Mouse (Mus musculus): ENCODE measurements at regions not wholly inside any gene's neighbourhood (a gene's known extent, or its start where the extent isn't known, plus 50 kb on each side); places are given as distances from the start of the nearest gene placed in this dataset.

DNA sequence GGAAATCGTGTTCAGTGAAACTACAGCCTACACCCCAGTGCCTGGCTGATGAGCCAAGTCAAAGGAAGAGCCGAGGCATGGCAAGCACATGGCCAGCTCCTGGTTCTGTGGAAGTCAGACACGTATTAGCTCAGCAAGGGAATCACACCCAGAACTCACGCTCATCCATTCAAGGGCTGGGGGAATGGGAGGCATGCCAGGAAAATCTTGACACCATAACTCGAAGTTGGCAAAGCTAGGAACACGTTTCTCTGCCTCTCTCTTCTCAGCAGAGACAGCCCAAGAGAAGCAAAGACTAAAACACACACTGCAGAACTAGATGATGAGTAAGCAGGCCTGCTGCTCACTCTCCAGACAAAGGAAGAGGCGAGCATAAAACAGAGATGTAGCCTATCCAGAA lies 53.5 kb upstream of the Ypel5 start:
- Histone ChIP-seq H3K27me3 (replicated peaks; ENCODE audit: control insufficient read depth, insufficient read depth, low read length) (no peaks in the 10 kb centered on the region), H3K9me3 (ENCODE audit: control insufficient read depth, low read length) (no peaks in the 10 kb centered on the region), H3K9ac (replicated peaks; ENCODE audit: low read depth, low read length) (no peak overlapping the region), H3K27ac (ENCODE audit: low read length) (no peak overlapping the region), H3K4me1 (replicated peaks; ENCODE audit: control insufficient read depth, insufficient read depth, low read length) (no peaks in the 10 kb centered on the region), H3K36me3 (ENCODE audit: control insufficient read depth, insufficient read depth) (no peaks in the 10 kb centered on the region), H3K4me2 (ENCODE audit: low read length) (no peak overlapping the region), H3K4me3 (replicated peaks; ENCODE audit: low read length) (no peak overlapping the region)
- peak; percentile 51 for ATAC-seq
- WGBS: 50% methylated on average over 7 of the region's 7 CpGs

DNA sequence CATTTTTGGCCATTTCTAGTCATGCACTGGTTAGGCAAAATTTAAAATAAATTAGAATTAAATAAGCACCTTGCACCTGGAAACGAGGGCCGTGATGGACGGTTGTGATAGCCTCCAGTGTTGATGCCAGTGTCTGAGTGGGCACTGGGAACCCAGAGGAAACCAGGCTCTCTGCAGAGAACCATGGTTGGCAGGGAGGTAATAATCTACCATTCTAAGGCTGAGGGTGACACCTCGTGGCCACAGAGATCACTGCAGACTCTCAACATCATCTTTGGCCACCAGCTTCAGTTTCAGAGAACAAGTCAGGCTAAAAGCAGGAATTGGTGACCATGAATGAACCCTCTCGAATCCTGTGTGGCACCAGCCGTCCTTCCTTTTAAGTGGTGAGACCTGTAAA lies 54.5 kb upstream of the Ypel5 start:
- Histone ChIP-seq H3K27me3 (replicated peaks; ENCODE audit: control insufficient read depth, insufficient read depth, low read length) (no peaks in the 10 kb centered on the region), H3K4me1 (replicated peaks; ENCODE audit: control insufficient read depth, insufficient read depth, low read length) (no peaks in the 10 kb centered on the region), H3K27ac (ENCODE audit: low read length) (no peak overlapping the region), H3K9ac (replicated peaks; ENCODE audit: low read depth, low read length) (no peak overlapping the region), H3K4me3 (replicated peaks; ENCODE audit: low read length) (no peak overlapping the region), H3K36me3 (ENCODE audit: control insufficient read depth, insufficient read depth) (no peaks in the 10 kb centered on the region), H3K9me3 (ENCODE audit: control insufficient read depth, low read length) (no peaks in the 10 kb centered on the region), H3K4me2 (ENCODE audit: low read length) (no peak overlapping the region)
- 21% methylated on average over 6 of the region's 6 CpGs for WGBS
- ATAC-seq: peak; percentile 88

DNA sequence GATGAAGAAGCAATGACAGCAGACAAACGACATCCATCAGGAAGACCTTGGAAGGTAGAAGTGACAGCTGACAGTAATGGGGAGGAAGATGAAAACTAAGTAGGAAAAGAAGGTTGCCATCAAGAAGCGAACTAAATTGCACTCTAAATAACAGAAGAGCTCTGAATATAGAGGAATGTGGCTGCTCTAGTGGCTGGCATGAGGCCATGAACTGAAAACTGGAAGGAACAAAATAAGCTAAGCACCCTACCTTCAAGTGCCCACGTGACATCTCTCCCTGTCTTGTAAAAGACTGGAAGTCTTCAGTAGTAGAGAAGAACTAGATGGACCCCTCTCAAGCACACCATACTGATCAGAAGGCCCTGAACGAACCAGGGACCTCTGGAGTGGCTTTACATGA lies 68.0 kb upstream of the Ypel5 start:
- no peak overlapping the region for H3K4me3 ChIP-seq (replicated peaks; ENCODE audit: low read length)
- no peak overlapping the region for H3K27ac ChIP-seq (ENCODE audit: low read length)
- no peaks in the 10 kb centered on the region for H3K27me3 ChIP-seq (replicated peaks; ENCODE audit: control insufficient read depth, insufficient read depth, low read length)
- no peak for ATAC-seq
- no peak overlapping the region for H3K9ac ChIP-seq (replicated peaks; ENCODE audit: low read depth, low read length)
- 66% methylated on average over 4 of the region's 4 CpGs for WGBS
- no peaks in the 10 kb centered on the region for H3K9me3 ChIP-seq (ENCODE audit: control insufficient read depth, low read length)
- no peaks in the 10 kb centered on the region for H3K4me1 ChIP-seq (replicated peaks; ENCODE audit: control insufficient read depth, insufficient read depth, low read length)
- no peak overlapping the region for H3K4me2 ChIP-seq (ENCODE audit: low read length)
- no peaks in the 10 kb centered on the region for H3K36me3 ChIP-seq (ENCODE audit: control insufficient read depth, insufficient read depth)

DNA sequence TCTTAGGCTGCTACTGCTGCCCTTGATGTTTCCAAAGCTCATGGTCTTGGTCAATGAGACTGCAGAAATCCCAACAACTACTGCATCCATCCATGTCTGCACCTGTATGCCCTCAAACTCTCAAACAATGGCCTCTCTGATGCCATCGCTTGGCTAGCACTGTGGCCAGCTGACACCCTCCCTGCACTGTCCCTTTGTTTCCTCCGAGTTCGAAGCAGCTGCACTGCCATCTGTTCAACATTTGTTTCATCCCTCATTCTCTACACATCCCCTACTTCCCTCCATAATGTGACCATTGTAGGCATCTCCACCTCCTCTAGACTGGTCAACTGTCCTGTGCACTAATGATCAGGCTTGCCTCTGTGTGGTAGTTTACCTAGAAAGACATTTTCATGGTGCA lies 75.3 kb upstream of the Ypel5 start:
- WGBS: 64% methylated on average over 3 of the region's 3 CpGs
- no peak overlapping the region for H3K9ac ChIP-seq (replicated peaks; ENCODE audit: low read depth, low read length)
- no peak overlapping the region for H3K27ac ChIP-seq (ENCODE audit: low read length)
- no peak overlapping the region for H3K4me2 ChIP-seq (ENCODE audit: low read length)
- no peaks in the 10 kb centered on the region for H3K36me3 ChIP-seq (ENCODE audit: control insufficient read depth, insufficient read depth)
- no peaks in the 10 kb centered on the region for H3K27me3 ChIP-seq (replicated peaks; ENCODE audit: control insufficient read depth, insufficient read depth, low read length)
- ATAC-seq: no peak; the same call in 1 of the 2 replicates
- no peak overlapping the region for H3K4me3 ChIP-seq (replicated peaks; ENCODE audit: low read length)
- no peaks in the 10 kb centered on the region for H3K4me1 ChIP-seq (replicated peaks; ENCODE audit: control insufficient read depth, insufficient read depth, low read length)
- H3K9me3 ChIP-seq (ENCODE audit: control insufficient read depth, low read length): no peaks in the 10 kb centered on the region

DNA sequence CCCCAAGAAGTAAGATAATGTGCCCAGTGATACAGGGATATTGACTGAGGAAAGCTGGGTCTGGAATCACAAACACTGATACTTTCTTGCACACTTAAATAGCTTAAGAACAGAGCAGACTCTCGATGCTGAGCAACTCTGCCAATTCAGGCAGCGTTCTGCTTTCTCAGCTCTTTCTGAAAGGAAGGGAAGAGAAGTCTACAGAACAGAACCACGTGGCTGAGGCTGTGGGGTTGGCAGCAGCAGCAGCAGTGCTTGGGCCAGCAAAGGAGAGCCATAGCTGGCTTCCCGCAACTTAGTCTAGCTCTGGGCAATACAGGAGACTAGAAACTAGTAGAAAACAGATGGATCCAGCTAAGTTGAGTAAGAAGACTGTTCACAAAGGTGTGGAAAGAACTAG lies 89.8 kb upstream of the Ypel5 start:
- H3K27me3 ChIP-seq (replicated peaks; ENCODE audit: control insufficient read depth, insufficient read depth, low read length): no peaks in the 10 kb centered on the region
- no peak for ATAC-seq
- no peak overlapping the region for H3K4me2 ChIP-seq (ENCODE audit: low read length)
- no peak overlapping the region for H3K9ac ChIP-seq (replicated peaks; ENCODE audit: low read depth, low read length)
- H3K27ac ChIP-seq (ENCODE audit: low read length): no peak overlapping the region
- WGBS: 57% methylated on average over 4 of the region's 4 CpGs
- no peaks in the 10 kb centered on the region for H3K36me3 ChIP-seq (ENCODE audit: control insufficient read depth, insufficient read depth)
- no peaks in the 10 kb centered on the region for H3K9me3 ChIP-seq (ENCODE audit: control insufficient read depth, low read length)
- H3K4me3 ChIP-seq (replicated peaks; ENCODE audit: low read length): no peak overlapping the region
- H3K4me1 ChIP-seq (replicated peaks; ENCODE audit: control insufficient read depth, insufficient read depth, low read length): no peaks in the 10 kb centered on the region

DNA sequence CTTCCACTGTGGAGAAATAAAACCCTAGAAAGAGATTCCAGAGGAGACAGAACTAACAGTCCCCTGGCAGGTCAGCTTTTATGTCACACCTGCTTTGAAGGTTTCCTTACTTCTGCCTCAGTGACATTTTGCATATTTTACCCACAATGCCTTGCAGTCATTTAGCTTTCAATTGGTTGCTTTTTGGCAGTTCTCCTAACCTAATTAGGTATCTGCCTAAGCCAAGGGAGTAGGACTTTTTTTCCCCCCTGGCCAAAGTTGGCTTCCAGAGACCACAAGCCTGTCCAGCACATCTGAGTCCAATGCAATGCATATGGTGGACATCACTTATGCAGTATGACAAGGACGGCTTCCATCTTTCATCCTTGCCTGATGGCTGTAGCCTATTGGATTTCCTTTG lies 103.2 kb upstream of the Ypel5 start:
- 80% methylated on average over 1 of the region's 1 CpGs for WGBS
- H3K4me2 ChIP-seq (ENCODE audit: low read length): no peak overlapping the region

DNA sequence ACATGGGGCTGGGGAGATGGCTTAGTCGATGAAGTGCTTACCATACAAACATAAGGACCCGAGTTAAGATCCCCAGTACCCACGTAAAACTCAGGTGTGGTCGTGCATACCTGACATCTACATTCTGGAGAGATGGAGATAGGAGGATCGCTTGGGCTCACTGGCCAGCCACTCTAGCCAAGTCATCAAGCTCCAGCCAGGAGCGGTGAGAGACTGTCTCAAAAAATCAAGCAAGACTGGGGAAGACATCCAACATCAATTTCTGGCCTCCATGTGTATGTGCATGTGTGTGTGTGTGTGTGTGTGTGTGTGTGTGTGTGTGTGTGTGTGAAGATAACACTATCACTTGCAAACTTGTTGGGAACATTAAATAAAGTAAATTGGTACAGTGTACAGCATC lies 104.6 kb upstream of the Ypel5 start:
- WGBS: 91% methylated on average over 6 of the region's 6 CpGs
- Histone ChIP-seq H3K4me1 (replicated peaks; ENCODE audit: control insufficient read depth, insufficient read depth, low read length) (peaks cover 10% of the 10 kb centered on the region), H3K4me3 (replicated peaks; ENCODE audit: low read length) (no peak overlapping the region), H3K27ac (ENCODE audit: low read length) (no peak overlapping the region), H3K4me2 (ENCODE audit: low read length) (no peak overlapping the region), H3K27me3 (replicated peaks; ENCODE audit: control insufficient read depth, insufficient read depth, low read length) (no peaks in the 10 kb centered on the region), H3K9me3 (ENCODE audit: control insufficient read depth, low read length) (no peaks in the 10 kb centered on the region), H3K36me3 (ENCODE audit: control insufficient read depth, insufficient read depth) (no peaks in the 10 kb centered on the region), H3K9ac (replicated peaks; ENCODE audit: low read depth, low read length) (no peak overlapping the region)
- no peak for ATAC-seq

More for the DNA sequence above, 103.2 kb upstream of the Ypel5 start:
- no peaks in the 10 kb centered on the region for H3K9me3 ChIP-seq (ENCODE audit: control insufficient read depth, low read length)
- no peak overlapping the region for H3K9ac ChIP-seq (replicated peaks; ENCODE audit: low read depth, low read length)
- H3K4me3 ChIP-seq (replicated peaks; ENCODE audit: low read length): no peak overlapping the region
- ATAC-seq: no peak
- H3K27me3 ChIP-seq (replicated peaks; ENCODE audit: control insufficient read depth, insufficient read depth, low read length): no peaks in the 10 kb centered on the region
- peaks cover 10% of the 10 kb centered on the region for H3K4me1 ChIP-seq (replicated peaks; ENCODE audit: control insufficient read depth, insufficient read depth, low read length)
- no peaks in the 10 kb centered on the region for H3K36me3 ChIP-seq (ENCODE audit: control insufficient read depth, insufficient read depth)
- H3K27ac ChIP-seq (ENCODE audit: low read length): no peak overlapping the region

DNA sequence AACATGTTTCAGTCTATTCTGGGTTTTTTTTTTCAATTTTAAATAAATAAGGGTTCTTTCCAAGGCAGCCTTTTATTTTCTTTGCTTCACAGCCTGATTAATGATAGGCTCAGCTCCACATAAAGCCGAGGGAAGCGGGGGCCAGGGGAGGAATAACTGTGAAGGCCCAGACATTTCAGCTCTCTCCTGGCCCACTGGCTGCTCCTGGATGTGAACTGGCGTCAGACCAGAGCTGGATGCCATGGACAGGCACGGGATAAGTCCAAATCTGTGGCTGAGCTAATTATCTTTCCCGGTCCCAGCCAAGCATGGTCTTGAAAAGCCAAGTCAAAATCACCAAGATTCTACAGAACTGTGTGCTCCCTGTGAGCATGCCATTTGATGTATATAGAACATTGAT lies 105.1 kb upstream of the Ypel5 start:
- Histone ChIP-seq H3K9me3 (ENCODE audit: control insufficient read depth, low read length) (no peaks in the 10 kb centered on the region), H3K27ac (ENCODE audit: low read length) (no peak overlapping the region), H3K27me3 (replicated peaks; ENCODE audit: control insufficient read depth, insufficient read depth, low read length) (no peaks in the 10 kb centered on the region), H3K4me2 (ENCODE audit: low read length) (no peak overlapping the region), H3K9ac (replicated peaks; ENCODE audit: low read depth, low read length) (no peak overlapping the region), H3K4me3 (replicated peaks; ENCODE audit: low read length) (no peak overlapping the region), H3K36me3 (ENCODE audit: control insufficient read depth, insufficient read depth) (no peaks in the 10 kb centered on the region), H3K4me1 (replicated peaks; ENCODE audit: control insufficient read depth, insufficient read depth, low read length) (peaks cover 10% of the 10 kb centered on the region)
- WGBS: 41% methylated on average over 5 of the region's 5 CpGs
- peak; percentile 81 for ATAC-seq

DNA sequence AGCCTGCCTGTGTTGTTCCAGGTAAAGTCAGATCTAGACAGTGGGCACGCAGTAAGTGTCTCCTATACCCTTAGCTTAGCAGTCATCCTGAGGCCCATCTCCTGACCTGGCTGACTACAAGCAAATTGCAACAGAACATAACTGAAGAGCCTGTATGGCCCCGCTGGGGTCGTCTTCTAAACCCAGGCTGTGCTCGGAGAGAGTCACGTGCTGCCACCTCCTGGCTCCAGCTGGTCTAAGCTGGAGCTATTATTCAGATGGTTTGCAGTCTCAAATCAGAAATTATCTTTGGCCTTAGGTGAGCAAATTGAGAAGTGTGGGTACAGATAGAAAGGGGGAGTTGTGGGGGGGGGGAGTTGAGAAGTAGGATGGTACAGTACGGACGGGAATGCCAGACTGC lies 115.5 kb upstream of the Ypel5 start:
- WGBS: 52% methylated on average over 7 of the region's 7 CpGs
- ATAC-seq: peak; percentile 61
- Histone ChIP-seq H3K36me3 (ENCODE audit: control insufficient read depth, insufficient read depth) (no peaks in the 10 kb centered on the region), H3K9me3 (ENCODE audit: control insufficient read depth, low read length) (no peaks in the 10 kb centered on the region), H3K27me3 (replicated peaks; ENCODE audit: control insufficient read depth, insufficient read depth, low read length) (no peaks in the 10 kb centered on the region), H3K4me2 (ENCODE audit: low read length) (no peak overlapping the region), H3K9ac (replicated peaks; ENCODE audit: low read depth, low read length) (no peak overlapping the region), H3K4me3 (replicated peaks; ENCODE audit: low read length) (no peak overlapping the region), H3K4me1 (replicated peaks; ENCODE audit: control insufficient read depth, insufficient read depth, low read length) (no peaks in the 10 kb centered on the region), H3K27ac (ENCODE audit: low read length) (no peak overlapping the region)

DNA sequence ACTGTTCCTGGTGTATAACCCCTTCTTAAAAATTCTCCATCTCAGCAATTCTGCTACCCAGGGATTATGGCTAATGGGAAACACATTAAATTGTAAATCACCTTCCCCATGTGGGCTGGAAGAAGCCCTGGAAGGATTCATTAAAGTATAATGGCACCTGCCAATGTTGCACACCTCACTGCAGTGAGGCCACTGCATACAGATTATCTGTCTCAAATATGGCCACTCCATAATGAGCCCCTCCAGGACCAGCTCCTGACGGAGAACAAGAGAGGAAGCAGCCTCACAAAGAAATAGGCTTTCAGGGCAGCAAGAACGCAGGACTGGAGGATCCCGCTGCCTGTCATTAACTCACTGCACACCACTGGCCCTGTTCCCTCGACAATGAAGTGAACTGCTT lies 115.2 kb upstream of the Alk start:
- H3K9ac ChIP-seq (replicated peaks; ENCODE audit: low read depth, low read length): no peak overlapping the region
- H3K4me2 ChIP-seq (ENCODE audit: low read length): no peak overlapping the region
- ATAC-seq: no peak
- H3K4me1 ChIP-seq (replicated peaks; ENCODE audit: control insufficient read depth, insufficient read depth, low read length): no peaks in the 10 kb centered on the region
- no peaks in the 10 kb centered on the region for H3K36me3 ChIP-seq (ENCODE audit: control insufficient read depth, insufficient read depth)
- H3K27ac ChIP-seq (ENCODE audit: low read length): no peak overlapping the region
- H3K4me3 ChIP-seq (replicated peaks; ENCODE audit: low read length): no peak overlapping the region
- H3K9me3 ChIP-seq (ENCODE audit: control insufficient read depth, low read length): no peaks in the 10 kb centered on the region
- 43% methylated on average over 4 of the region's 4 CpGs for WGBS
- H3K27me3 ChIP-seq (replicated peaks; ENCODE audit: control insufficient read depth, insufficient read depth, low read length): no peaks in the 10 kb centered on the region
